Mouse (Mus musculus) T-helper 2 cell (primary cell): ENCODE results near the gene Siah1b.

Experiments used
- in situ Hi-C: fragments of 300-600 bp; cut with MboI, MseI; formaldehyde crosslinking; loops from one replicate; pipeline ENCODE4 v1.15.1; 2025; ENCODE audit warnings: high pct_unique_total_duplicates

Siah1b gene

GRCm38 (mm10) chrX:164032526-164032925 lies 43.8 kb downstream of the Siah1b start:
- in situ Hi-C loops: no loop called here

DNA sequence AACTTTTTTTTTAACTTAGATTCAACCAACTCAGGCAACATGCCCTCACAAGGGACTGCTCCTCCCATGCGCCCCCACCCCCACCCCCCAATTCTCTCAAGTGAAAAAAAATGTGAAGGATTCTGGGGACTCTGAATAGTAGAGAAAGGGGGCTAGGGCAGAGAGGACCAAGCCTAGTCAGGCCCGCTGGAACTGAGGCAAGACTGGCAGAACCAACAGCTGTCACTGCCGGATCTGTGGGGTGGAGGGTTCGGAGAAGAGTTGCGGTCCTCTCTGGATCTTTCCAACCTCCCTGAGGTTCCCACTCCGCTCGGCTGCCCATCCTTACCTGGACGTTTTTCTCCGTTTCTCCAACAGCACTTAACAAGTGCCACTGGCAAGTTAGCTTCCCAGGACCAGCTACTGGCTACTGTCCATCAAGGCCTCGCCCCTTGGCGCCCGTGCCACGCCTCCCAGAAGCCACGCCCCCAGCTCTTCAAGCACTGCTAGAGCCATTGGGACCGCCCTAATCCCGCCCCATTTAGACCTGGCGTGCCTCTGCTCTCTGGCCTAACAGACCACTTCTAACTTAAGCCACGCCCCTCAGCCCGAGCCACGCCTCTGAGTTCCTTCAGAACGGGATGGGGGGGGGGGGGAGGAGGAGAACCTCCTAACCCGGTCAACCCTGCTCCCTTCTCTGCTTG lies 48.5 kb downstream of the Siah1b start, which contains the start of gene Car5b:
Car5b (minus strand) TSS at position 391 of the 683 bp plus-strand sequence.
- in situ Hi-C loops: no loop called here
